Mouse (Mus musculus) liver, adult 2 months (tissue): ENCODE results near the gene Rnf43.

ENCODE experiments used
- CTCF ChIP-seq: fragments of 200-500 bp; IDR thresholded peaks from 2 replicates; pipeline ENCODE4 v1.5.1; 2011; ENCODE audit warnings: low read depth, low read length, control low read depth
- POLR2A ChIP-seq: fragments of 200-500 bp; IDR thresholded peaks from 2 replicates; pipeline ENCODE4 v1.6.1; 2011; ENCODE audit warnings: low read length, control low read depth; ENCODE audit not compliant: insufficient read depth; ENCODE audit errors: extremely low read depth

- TF ChIP-seq CTCF: no peak
- no peak for TF ChIP-seq POLR2A
These were observed 94.8 kb downstream of the Rnf43 start for GRCm38 (mm10) chr11:87757001-87757954.
